Mouse (Mus musculus): Measurements from ENCODE around the gene Palld. TPM values are rescaled to one million over a fixed set of nuclear protein-coding genes. Genes with fewer than 3 reads are reported as not detected.

Palld gene
- total RNA-seq, 2 experiments from 2014 or later, result 151 to 156 TPM

- no peak for DNase-seq (ENCODE audit: low spot score in 2 of 2)
Measured at GRCm38 (mm10) chr8:61561220-61561619, 341.3 kb downstream of the Palld start.

GRCm38 (mm10) chr8:61559979-61560378, 342.5 kb downstream of the Palld start:
- no peak for DNase-seq (ENCODE audit: low spot score in 2 of 2)

- no peak for DNase-seq (ENCODE audit: low spot score in 2 of 2)
Measured at GRCm38 (mm10) chr8:61559450-61559849, 343.0 kb downstream of the Palld start.

- no peak for DNase-seq (ENCODE audit: low spot score in 2 of 2)
Measured at GRCm38 (mm10) chr8:61558051-61558846, 344.2 kb downstream of the Palld start.

- DNase-seq (ENCODE audit: low spot score in 2 of 2), result no peak
Measured at GRCm38 (mm10) chr8:61557036-61557435, 345.5 kb downstream of the Palld start.

GRCm38 (mm10) chr8:61556219-61556618, 346.3 kb downstream of the Palld start:
- DNase-seq (ENCODE audit: low spot score in 2 of 2), result no peak

GRCm38 (mm10) chr8:61555343-61555742, 347.1 kb downstream of the Palld start:
- DNase-seq (ENCODE audit: low spot score in 2 of 2), result no peak

- no peak for DNase-seq (ENCODE audit: low spot score in 2 of 2)
Measured at GRCm38 (mm10) chr8:61552755-61553402, 349.6 kb downstream of the Palld start.

GRCm38 (mm10) chr8:61552221-61552620, 350.3 kb downstream of the Palld start:
- DNase-seq (ENCODE audit: low spot score in 2 of 2), result no peak

GRCm38 (mm10) chr8:61550006-61550748, 352.3 kb downstream of the Palld start:
- no peak for DNase-seq (ENCODE audit: low spot score in 2 of 2)

GRCm38 (mm10) chr8:61549585-61549984, 352.9 kb downstream of the Palld start:
- DNase-seq (ENCODE audit: low spot score in 2 of 2), result no peak

- DNase-seq (ENCODE audit: low spot score in 2 of 2), result peak; percentile 78 to 82
Measured at GRCm38 (mm10) chr8:61539828-61540500, 362.5 kb downstream of the Palld start.

- no peak for DNase-seq (ENCODE audit: low spot score in 2 of 2)
Measured at GRCm38 (mm10) chr8:61537471-61537870, 365.0 kb downstream of the Palld start.

GRCm38 (mm10) chr8:61535472-61535871, 367.0 kb downstream of the Palld start:
- no peak for DNase-seq (ENCODE audit: low spot score in 2 of 2)

- no peak for DNase-seq (ENCODE audit: low spot score in 2 of 2)
Measured at GRCm38 (mm10) chr8:61533356-61533926, 369.0 kb downstream of the Palld start.

GRCm38 (mm10) chr8:61532831-61533230, 369.7 kb downstream of the Palld start:
- no peak for DNase-seq (ENCODE audit: low spot score in 2 of 2)

- DNase-seq (ENCODE audit: low spot score in 2 of 2), result no peak
Measured at GRCm38 (mm10) chr8:61531944-61532795, 370.3 kb downstream of the Palld start.

- DNase-seq (ENCODE audit: low spot score in 2 of 2), result no peak
Measured at GRCm38 (mm10) chr8:61528642-61529041, 373.8 kb downstream of the Palld start.

GRCm38 (mm10) chr8:61528197-61528596, 374.3 kb downstream of the Palld start:
- no peak for DNase-seq (ENCODE audit: low spot score in 2 of 2)

GRCm38 (mm10) chr8:61527037-61527436, 375.5 kb downstream of the Palld start:
- no peak for DNase-seq (ENCODE audit: low spot score in 2 of 2)
